Mouse (Mus musculus) duodenum, adult 2 months (tissue): ENCODE results near the gene Mad2l1bp. TPM values are rescaled to one million over a fixed set of nuclear protein-coding genes. Genes with fewer than 3 reads are reported as not detected.

Experiments
- polyA plus RNA-seq: library from polyadenylated mRNA; depleted of rRNA; stranded (reverse); fragments of >200 nt; gene quantifications from 2 replicates; pipeline ENCODE4 v1.2.3, GENCODE M21; 2012; ENCODE audit warnings: low replicate concordance; rRNA removed

Mad2l1bp gene
- polyA plus RNA-seq, result 12.1 and 19.8 TPM in 2 replicates

GRCm38 (mm10) chr17:46152847-46153782 is at the start of gene Mad2l1bp:
Gene Mad2l1bp (minus strand): TSS chr17:46153553.

GRCm38 (mm10) chr17:46202421-46203071 is 49.2 kb upstream of the Mad2l1bp start, which contains the start of the genes Polh and Xpo5:
Gene Polh (minus strand): TSS chr17:46202645.
Gene Xpo5 (plus strand): TSS chr17:46202782.

GRCm38 (mm10) chr17:46160686-46161085 is 7.3 kb upstream of the Mad2l1bp start, which contains the start of gene Gtpbp2:
Gene Gtpbp2 (plus strand): TSS chr17:46161032.

GRCm38 (mm10) chr17:46143578-46144423 is 9.6 kb downstream of the Mad2l1bp start, which contains the start of gene Rsph9:
Gene Rsph9 (minus strand): TSS chr17:46144216.

GRCm38 (mm10) chr17:46110402-46111289 is 42.7 kb downstream of the Mad2l1bp start, which contains the start of gene Mrps18a:
Gene Mrps18a (plus strand): TSS chr17:46110986.

Other genes with a start within 250 kb of the Mad2l1bp start
- gene Vegfa, start 121.2 kb downstream of the Mad2l1bp start, polyA plus RNA-seq, result 101 and 171 TPM in 2 replicates
- gene Mrps18a, start 42.6 kb downstream of the Mad2l1bp start, polyA plus RNA-seq, result 17.1 and 19.4 TPM in 2 replicates
- gene Rsph9, start 9.3 kb downstream of the Mad2l1bp start, polyA plus RNA-seq, result 2.2 and 4.9 TPM in 2 replicates
- gene Gtpbp2, start 7.5 kb upstream of the Mad2l1bp start, polyA plus RNA-seq, result 93.2 and 135 TPM in 2 replicates
- gene Polh, start 49.1 kb upstream of the Mad2l1bp start, polyA plus RNA-seq, result 0.92 and 1.5 TPM in 2 replicates
- gene Xpo5, start 49.2 kb upstream of the Mad2l1bp start, polyA plus RNA-seq, result 5.5 and 7.3 TPM in 2 replicates
- gene Polr1c, start 94.5 kb upstream of the Mad2l1bp start, polyA plus RNA-seq, result 19.3 and 22.3 TPM in 2 replicates
- gene Yipf3, start 94.5 kb upstream of the Mad2l1bp start, polyA plus RNA-seq, result 255 and 304 TPM in 2 replicates
- 1.0 and 2.1 TPM in 2 replicates for gene Lrrc73, start 100.0 kb upstream of the Mad2l1bp start, polyA plus RNA-seq
- gene Tjap1, start 129.5 kb upstream of the Mad2l1bp start, polyA plus RNA-seq, result 85.8 and 90.0 TPM in 2 replicates
- 0.48 and 0.71 TPM in 2 replicates for gene Dlk2, start 143.9 kb upstream of the Mad2l1bp start, polyA plus RNA-seq
- gene Abcc10, start 174.8 kb upstream of the Mad2l1bp start, polyA plus RNA-seq, result 38.3 and 51.7 TPM in 2 replicates
- gene Zfp318, start 230.2 kb upstream of the Mad2l1bp start, polyA plus RNA-seq, result 1.4 and 3.3 TPM in 2 replicates